Mouse (Mus musculus) mature B cell (primary cell): ENCODE results near the gene H2afj.
"Not testable (repeated sequence)": the region's sequence is repeated elsewhere in the genome, so short reads cannot be mapped to it uniquely, and the experiment has no call there.

Source experiments
- in situ Hi-C: fragments of 300-500 bp; cut with MboI; formaldehyde crosslinking; loops from 2 replicates; pipeline ENCODE4 v1.14.3; 2019

Gene H2afj

DNA sequence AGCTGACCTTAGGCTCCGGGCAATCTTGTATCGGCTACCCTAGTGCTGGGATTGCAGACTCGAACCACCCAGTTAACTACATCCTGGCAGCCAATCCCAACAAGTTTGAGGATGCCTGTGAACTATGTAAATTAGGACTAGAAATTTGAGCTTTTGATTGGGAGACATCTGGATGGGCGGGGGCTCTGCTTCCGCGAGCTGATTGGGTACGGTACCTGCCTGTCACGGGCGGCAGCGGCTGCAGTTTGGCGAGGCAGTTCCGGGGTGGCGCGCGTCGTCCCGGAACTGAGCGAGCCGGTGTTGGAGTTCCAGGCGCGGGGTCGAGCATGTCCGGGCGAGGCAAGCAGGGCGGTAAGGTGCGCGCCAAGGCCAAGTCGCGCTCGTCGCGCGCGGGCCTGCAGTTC, at the start of gene H2afj:
Gene H2afj, plus strand, starts transcription at position 231 of the 404 bp plus-strand sequence.
- in situ Hi-C loops, result no loop called here

DNA sequence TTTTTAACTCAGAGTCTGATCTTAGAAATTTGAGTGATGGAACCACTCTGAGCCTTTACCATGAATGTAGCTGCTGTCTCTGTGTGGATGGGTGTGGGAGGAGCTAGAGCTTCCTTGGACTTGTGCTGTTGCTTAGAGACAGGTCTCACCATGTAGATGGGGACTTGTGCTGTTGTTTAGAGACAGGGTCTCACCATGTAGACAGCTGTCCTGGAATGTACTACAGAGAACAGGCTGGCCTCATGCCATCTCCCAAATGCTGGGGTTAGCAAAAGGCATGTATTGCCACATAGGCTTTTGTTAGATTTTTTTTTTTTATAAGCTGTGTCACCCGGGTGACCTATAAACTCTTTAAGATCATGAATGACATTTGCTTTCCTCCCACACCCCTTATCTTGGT, 44.1 kb upstream of the H2afj start:
- in situ Hi-C loops, result no loop called here

DNA sequence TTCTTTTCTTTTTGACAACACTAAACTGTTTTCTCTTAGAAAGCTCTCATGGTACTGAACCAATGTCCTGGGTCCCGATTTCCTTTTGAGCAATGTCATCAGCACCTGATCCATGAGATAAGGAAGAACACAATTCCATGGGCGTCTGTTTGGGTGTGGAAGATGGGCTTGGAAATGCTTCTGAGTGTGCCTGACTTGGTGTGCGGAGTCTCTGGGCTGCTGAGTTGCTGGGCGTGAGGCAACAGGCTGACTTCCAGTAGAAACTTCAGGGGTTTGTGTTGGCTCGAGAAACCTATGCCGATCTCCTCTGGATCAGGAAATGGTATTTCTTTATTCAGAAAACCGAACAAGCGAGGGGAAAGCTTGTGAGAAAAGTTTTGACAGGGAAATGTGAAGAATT, 38.9 kb upstream of the H2afj start:
- in situ Hi-C loops, result no loop called here

DNA sequence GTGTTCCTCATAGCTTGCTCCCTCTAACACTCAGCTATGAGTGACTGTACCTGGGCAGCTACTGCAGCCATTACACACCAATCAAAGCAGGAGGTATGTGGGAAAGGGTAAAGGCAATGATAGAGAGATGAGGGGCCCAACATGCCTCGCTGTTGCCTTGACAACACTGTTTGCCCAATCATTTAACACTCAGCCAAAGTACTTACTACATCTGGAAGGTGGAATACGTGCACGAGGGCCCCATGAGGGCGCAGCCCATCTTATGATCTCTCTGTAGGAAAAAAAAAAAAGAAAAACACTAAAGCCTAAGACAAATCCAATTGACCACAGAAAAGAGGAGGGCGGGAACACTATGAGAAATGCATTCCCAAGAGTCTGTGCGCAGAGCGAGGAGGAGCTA, 38.2 kb upstream of the H2afj start:
- in situ Hi-C loops, result no loop called here

DNA sequence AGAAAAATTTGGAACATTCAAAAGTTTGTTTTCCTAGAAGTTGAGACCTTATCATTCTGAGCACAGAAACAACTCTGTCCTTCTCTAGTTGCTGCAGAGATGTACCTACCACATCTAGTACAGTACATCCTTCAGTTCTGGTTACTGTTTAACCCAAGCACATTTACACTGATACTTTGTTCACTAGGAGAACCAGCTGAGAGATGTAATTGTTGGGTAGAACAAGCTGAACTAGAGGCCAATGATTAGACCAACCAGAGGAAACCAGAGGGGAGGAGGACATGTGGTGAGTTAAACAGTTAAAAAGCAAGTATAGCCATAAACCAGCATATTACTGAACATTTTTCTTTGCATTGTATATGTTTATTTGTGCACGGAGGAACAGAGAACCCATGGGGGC, 31.7 kb upstream of the H2afj start:
- in situ Hi-C loops, result no loop called here

DNA sequence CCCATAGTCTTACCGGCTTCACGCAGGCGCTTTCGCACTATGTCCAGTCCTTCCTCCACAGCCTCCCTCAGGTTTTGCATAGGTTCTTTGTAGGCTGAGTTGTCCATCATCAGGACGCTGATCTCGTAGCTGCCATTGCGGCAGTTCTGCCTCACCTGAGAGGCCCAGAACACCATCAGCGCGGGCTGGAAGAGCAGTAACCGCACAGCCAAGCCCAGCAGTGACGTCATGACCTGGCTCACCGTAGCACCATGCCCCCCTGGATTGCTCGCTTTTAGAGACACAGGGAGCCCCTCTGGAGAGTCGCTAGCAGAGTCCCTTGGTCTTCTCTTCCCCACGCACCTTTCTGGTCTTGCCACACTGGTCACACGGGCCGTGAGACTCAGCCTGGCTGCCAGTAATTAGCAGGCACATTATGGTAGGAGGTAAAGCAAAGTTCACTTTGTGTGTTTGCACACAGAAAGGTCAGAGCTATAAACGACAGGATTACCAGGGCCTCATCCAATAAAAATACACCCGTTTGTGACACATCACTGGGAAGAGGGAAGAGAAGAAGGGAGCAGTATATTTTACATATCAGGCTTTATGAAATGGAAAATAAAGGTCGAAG, 26.6 kb upstream of the H2afj start, which contains the start of gene Gucy2c:
Gene Gucy2c, minus strand, starts transcription at position 389 of the 610 bp plus-strand sequence.
- in situ Hi-C loops, result no loop called here

DNA sequence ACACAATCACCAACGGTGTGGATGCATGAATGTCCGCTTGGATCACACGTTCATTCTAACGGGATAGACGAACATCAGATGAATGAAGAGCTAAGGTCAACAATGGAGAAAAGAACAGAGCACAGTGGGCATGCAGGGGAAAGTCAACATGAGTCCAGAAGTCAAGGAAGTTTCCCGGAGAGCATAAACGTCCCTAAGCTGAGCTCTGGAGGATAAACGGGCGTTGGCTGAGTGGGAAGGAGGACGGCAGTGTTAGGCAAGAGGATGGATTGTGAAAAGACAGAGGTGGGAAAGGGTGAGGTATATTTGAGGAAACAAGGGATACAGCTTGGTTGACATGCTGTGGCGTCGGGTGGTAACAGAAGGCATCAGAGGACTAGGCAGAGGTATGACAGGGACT, 25.9 kb upstream of the H2afj start:
- in situ Hi-C loops, result no loop called here

DNA sequence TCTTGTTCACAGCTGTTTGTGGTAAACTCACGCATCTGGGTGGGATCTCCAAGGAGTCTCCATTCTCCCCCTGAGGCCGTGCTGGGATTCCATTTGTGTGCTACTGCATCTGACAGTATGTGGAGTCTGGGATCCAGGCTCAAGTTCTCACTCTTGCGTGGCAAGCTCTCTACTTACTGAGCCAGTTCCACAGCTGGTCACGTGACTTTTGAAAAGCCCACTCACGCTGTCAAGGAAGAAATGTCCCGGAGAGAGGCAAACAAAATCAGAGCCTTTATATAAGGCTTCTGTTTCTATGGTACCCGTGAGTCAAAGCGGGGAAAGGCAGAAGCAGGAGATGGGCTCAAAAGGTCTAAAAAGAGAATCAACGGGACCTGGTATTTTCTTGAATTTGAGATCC, 25.3 kb upstream of the H2afj start:
- in situ Hi-C loops, result no loop called here

DNA sequence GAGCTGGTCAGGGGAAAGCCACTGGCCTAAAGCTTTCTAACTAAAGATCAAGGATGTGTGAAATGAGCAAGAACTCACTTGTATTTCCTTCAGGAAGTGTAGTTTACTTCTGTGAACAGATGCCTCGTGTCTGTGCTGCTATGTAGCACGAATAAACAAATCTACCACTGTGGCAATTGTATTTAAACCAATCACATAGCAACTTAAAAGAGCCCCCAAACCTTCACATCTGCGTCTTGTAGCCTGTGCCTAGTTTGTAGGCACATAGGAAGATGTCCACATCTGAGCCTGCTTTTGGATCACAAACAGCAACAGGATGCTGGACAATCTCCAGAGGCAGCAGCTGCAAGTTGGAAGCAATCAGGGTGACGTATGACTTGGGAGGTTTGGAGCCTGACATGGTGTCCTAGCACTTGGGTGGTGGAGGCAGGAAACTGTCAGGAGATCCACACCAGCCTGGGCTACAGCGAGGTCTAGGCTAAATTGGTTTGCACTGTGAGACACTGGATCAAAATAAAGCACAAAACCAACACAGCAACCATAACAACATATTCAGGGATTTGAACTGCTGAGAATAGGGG, 18.6 kb upstream of the H2afj start:
- in situ Hi-C loops, result no loop called here

DNA sequence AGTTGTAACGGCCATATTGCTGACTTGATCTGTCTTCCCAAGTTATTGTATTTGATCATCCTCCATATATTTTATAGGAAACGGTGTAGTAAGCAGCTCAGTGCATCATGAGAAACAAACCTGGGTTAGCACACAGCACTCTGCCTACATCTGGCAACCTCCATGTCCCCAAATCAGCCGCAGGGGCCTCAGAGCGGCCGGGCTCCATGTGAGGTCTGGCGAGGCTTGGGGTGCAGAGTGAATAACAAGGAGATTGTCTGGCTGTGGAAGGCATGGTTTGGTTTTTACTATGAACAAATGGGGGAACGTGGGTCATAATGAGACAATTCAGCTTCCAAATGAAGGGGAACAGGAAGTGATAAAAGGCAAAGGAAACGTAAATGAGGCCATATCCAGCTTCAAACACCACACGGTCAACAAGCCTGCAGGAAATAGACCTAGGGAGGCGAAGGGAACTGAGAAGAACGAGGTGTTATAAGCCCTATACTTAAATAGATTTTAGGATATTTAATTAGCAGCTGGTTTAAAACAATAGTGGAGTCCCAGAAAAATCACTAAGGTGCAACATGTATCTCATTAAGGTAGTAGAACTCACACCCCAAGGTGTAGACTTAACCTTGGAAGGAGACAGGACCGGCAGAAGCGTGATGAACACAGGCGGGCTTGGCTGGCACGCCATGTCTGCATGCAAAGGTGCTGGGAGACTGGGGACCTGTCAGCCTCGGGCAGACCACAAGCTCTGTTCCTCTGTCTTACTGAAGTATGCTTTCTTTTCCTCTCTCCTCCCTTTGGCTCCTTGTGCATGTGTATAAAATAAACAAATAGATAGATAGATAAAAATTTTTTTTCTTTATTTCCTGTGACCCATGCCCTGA, 14.9 kb upstream of the H2afj start:
- in situ Hi-C loops, result no loop called here

DNA sequence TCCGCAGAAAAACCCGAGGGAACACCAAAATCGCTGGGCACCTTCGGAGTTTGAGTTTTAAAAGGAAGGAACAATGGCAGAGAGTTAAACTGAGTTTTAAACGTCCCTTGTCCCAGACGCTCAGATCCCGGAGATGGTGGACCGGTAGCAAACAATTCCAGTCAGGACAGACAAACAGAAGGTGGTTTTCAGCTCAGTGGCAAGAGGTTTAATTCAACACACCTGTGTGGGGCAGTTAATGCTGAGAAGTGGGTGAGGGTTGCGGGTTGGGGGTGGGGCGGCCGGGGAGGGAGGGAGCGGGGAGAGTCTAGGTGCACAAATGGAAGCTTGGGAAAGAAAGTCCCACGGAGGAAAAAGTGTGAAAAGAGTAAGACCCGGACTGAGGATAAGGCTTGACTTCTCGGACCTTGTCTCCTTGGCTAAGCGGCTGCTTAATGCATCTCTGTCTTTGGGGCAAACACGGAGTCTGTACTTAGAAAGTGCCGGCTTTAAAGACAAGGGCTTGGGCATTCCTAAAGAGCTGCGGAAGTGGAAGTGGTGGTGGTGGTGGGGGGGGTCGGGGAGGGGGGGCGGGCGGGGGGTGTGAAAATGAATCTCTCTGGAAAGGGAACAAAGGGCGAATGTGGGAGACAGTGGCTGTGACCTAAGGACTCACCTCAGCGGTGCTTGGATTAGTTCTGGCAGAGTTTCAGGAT, 14.1 kb upstream of the H2afj start:
- in situ Hi-C loops, result no loop called here

DNA sequence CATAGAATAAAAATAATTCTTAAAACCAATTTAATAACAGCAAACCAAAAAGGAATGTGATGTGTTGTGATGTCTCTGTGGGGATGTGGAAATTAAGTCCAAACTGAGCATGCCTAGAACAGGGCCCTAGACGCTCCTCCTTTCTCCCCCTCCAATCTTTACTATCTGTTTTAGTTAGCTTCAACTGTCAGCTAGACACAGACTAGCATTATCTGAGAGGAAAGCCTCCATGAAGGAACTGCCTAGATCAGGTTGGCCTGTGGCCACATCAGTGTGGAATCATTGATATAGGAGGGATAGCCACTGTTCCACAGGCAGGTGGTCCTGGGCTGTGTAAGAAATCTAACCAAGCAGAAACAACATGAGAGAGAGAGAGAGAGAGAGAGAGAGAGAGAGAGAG, 12.9 kb upstream of the H2afj start:
- in situ Hi-C loops, result no loop called here

DNA sequence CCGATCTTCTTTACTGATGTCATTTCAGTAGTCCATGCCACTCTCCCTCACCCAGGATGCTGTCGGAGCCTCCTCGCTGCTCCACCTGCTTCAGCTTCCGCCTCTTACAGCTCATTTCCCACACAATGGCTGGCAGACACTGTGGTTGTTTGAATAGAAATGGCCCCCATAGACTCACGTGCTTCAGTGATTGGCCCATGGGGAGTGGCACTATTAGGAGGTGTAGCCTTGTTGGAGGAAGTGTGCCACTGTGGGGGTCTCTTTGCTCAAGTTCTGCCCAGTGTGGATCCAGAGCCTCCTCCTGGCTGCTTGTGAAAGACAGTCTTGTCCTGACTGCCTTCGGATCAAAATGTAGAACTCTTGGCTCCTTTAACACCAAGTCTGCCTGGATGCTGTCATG, 12.2 kb upstream of the H2afj start:
- in situ Hi-C loops, result no loop called here

DNA sequence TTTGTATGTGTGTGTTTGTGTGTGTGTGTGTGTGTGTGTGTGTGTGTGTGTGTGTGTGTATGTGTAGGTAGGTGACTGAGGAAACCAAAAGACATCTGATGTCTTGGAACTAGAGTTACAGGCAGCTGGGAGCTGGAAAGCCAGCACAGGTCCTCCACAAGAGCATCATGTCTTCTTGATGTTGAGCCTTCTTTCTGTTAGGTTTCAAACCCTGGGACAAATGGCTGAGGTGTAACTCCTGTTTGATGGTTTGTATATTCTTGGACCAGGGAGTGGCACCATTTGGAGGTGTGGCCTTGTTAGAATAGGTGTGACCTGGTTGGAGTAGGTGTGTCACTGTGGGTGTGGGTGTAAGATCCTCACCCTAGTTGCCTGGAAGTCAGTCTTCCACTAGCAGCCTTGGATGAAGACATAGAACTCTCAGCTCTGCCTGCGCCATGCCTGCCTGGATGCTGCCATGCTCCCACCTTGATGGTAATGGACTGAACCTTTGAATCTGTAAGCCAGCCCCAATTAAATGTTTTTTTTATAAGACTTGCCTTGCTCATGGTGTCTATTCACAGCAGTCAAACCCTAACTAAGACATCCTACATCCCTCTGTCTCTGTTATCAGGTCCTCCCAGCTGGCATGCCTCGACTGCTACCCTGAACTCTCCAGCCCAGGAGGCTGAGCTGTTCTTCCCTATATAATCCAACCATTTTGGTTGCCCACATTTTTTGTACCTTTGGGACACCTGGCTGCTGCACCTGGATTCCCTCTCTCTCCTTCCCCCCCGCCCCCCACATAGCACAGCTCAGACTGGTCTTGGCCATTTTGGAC, 10.0 kb upstream of the H2afj start:
- in situ Hi-C loops, result not testable (repeated sequence)

DNA sequence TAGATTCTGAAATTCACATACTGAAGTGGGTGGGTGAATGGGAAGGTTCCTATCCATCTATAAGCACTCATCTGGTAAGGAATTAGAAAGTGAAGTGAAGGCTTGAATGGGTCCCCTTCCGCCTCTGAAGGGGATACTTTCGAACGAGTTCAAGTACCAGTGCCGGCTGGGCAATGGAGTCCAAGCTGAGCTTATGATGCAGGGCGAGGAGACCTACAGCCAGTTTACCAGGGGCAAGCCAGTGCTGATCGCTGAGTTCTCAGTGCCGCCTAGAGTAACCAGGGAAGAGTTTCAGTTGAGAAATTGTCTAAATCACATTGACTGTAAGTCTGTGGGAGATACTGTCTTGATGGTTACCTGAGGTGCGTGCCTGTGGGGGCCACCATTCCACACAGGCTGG, 7.3 kb upstream of the H2afj start:
- in situ Hi-C loops, result no loop called here

DNA sequence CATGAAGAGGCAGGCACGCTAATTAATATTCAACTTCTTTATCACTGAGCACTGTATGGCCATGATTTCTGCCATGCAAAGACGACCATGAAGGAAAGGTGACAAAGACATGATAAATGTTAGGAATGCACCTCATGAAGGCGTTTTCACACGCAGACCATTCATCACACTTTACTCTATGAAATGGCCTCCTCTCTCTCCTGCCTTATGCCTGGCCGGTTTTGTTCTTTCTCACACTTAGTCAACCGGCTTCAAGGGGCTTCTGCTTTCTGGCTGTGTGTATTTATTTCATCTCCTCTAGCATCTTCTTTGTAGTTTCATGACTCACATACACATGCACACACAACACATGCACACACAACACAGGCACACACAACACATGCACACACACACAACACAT, 6.8 kb upstream of the H2afj start:
- in situ Hi-C loops, result no loop called here

DNA sequence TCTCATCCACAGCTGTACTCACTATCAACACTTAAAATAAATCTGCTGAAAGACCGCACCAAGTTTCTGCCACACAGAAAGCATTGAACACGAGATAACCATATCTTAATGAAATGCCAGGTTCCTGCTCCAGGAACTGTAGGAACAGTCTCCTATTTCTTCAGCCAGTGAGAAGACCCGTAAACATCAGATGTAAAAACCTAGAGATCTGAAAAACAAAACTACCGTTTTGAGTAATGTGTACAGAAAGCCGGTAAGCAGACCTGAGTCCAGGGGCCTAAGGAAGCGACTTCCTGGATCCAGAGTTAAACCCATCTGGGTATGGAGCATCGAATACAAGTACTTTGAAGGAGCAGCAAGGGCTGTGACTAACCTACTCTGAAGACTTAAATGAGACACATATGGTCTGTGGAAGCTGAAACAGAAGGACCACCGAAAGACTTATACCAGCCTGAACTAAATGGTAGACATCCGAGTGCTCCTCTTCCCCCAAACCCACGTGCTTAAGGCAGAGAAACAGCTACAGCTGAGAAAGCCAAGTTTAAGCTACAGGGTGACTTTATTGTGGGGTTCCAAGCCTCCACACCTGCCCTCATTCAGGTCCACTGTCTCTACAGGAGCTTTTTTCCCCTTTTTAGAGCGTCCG, 4.8 kb upstream of the H2afj start:
- in situ Hi-C loops, result no loop called here

DNA sequence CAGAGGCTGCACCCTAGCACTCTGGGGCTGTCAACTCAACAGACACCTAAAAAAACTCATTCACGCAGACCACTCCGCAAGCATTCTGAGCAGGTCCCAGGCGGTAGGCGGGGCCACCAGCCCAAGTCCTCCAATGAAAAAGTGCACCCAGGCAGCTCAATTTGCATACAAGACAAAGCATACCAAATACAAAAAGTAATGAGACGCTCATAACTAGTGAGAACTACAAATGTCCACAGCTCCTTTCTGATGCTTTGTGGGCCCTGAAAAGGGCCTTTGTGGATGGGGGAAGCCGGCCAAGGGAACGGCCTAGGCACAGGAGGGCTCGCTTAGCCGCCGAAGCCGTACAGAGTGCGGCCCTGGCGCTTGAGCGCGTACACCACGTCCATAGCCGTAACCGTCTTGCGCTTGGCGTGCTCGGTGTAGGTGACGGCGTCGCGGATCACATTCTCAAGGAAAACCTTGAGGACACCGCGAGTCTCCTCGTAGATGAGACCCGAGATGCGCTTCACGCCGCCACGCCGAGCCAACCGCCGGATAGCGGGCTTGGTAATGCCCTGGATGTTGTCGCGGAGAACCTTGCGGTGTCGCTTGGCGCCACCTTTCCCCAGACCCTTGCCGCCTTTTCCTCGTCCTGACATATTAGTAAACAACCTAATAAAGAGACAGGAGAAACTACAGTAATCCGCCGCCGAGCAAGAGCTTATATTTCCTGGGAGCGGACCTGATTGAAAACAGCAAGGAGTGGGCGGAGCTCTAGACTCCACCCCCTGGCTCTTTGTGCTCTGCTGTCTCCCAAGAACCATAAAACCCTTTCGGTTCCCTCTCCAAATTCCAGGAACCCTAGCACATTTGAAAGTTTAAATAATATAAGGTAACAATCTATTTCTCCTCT, 4.1 kb upstream of the H2afj start, which contains the start of gene Hist4h4:
Gene Hist4h4, minus strand, starts transcription at position 677 of the 895 bp plus-strand sequence.
- in situ Hi-C loops, result no loop called here

DNA sequence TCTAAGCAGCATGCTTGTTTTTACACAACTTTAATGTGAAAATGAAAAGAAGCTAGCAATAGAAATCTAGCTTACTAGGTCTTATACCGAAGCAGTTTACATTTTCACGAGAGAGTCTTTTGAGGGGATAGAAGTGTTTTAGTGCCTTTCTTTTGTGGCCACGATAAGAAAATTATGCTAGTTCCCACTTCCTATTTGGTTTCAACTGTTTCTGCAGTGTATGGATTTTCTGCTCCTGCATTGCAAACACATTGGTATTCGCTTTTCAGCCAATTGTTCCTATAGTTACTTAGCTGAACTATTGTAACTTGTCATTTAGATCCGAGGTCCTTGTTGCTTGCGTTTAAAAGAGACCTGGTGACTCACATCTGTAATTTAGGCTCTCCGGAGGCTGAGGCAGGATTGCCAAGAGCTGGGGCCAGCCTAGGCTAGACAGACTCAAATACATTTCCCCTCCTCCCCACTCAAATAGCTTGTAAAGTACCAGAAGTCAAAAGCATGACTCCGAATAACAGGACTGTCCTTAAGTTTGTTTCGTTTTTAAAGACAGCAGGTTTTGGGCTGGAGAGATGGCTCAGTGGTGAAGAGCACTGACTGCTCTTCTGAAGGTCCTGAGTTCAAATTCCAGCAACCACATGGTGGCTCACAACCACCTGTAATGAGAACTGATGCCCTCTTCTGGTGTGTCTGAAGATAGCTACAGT, 3.2 kb upstream of the H2afj start:
- in situ Hi-C loops, result no loop called here
